Mouse (Mus musculus) embryonic fibroblast, embryonic 13.5 days (primary cell): ENCODE measurements around the gene Agfg2.

Experiments used
- CTCF ChIP-seq: IDR thresholded peaks from 2 replicates; pipeline ENCODE4 v1.5.1; 2011; ENCODE audit warnings: mild to moderate bottlenecking, control low read depth, low read length, moderate library complexity, borderline replicate concordance; ENCODE audit not compliant: insufficient read depth
- POLR2A ChIP-seq: IDR thresholded peaks from 2 replicates; pipeline ENCODE4 v1.6.1; 2011; ENCODE audit warnings: low read depth, mild to moderate bottlenecking, control low read depth, low read length, moderate library complexity

- TF ChIP-seq CTCF (no peak), POLR2A (peak; percentile 79)
These were observed at the start of gene Agfg2 for GRCm38 (mm10) chr5:137684294-137685123.
